Mouse (Mus musculus) liver, adult 2 months (tissue): ENCODE measurements around the gene Gm20388.

Source experiments
- CTCF ChIP-seq: fragments of 200-500 bp; IDR thresholded peaks from 2 replicates; pipeline ENCODE4 v1.5.1; 2011; ENCODE audit warnings: low read depth, low read length, control low read depth
- POLR2A ChIP-seq: fragments of 200-500 bp; IDR thresholded peaks from 2 replicates; pipeline ENCODE4 v1.6.1; 2011; ENCODE audit warnings: low read length, control low read depth; ENCODE audit not compliant: insufficient read depth; ENCODE audit errors: extremely low read depth

GRCm38 (mm10) chr8:122126659-122127058 lies 2216.0 kb downstream of the Gm20388 start:
- no peak for TF ChIP-seq CTCF
- TF ChIP-seq POLR2A, result no peak
